Mouse (Mus musculus) CD8-positive naive resting alpha-beta T cell, adult 2 months (primary cell): ENCODE results near the gene Pcsk5.
"Not testable (repeated sequence)": the region's sequence is repeated elsewhere in the genome, so short reads cannot be mapped to it uniquely, and the experiment has no call there.

Experiments used
- DNase-seq, 2 experiments: peaks; one replicate each; pipeline ENCODE4 v3.0.0; 2022; ENCODE audit warnings: low read depth in 2 of 2, low spot score in 2 of 2

The Pcsk5 gene

DNA sequence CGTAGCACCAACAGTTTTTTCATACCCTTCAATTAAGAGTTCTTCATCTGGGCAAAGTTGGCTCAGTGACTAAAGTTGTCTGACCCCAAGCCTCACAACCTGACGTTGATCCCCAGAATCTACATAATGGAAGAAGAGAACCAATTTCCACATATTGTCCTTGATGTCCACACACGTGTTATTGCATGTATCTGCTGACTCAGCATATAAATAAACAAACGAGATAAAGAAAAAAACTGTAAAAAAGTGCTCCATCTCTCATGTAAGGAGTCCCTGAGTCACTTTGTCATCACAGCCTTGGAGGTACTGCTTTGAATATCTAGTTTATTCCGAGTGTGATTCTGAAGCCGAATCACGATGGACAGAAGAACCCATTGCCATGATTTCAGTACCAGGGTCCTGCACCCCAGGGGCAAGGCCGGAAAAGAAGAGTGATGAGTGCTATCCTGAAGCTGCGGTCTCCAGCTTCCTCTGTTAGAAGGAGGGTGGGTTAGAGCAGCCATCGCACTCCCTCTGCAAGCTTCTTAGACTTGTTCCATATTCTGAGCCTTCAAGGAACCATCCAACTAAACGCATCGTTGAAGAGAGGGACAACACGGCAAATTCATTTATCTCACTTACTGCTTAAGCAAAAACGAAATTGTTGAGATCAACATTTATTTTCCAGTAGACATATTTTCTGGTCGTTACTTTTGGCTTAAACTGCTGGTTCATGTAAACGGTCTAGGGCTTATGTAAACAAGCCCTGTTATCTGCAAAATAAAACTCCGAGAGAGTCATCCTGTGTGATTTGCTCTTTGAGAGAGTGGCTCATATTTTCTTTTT, 348.2 kb downstream of the Pcsk5 start:
- no peak for DNase-seq

DNA sequence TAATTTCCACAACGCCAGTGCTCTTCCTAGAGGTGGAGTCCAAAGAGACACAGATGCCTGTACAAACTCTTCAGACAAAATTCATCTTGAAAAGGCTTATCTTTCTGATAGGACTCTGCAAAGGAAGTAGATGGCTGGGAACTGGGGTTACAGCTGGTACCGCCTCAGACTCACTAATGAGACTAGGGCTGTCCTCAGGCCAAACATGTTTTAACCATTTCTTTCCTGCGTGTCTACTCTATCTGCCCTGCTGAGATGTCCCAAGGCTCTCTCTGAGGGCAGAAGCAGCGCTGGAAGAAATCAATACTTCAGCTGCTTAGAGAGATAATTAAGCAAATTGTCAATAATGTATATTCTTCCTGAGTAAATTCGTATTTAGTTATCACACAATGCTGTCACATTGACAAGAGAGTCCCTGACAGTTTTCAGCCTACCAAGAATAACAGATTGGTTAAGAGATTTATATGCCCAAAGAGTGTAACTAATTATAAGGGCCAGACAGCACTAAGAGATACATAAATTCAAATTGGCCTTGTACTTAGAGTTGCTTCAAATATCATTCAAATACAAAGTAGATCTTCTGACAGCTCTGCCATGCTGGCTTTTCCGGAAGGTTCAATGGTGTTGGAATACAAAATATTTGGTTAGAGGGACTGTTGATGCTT, 355.2 kb downstream of the Pcsk5 start:
- no peak for DNase-seq

DNA sequence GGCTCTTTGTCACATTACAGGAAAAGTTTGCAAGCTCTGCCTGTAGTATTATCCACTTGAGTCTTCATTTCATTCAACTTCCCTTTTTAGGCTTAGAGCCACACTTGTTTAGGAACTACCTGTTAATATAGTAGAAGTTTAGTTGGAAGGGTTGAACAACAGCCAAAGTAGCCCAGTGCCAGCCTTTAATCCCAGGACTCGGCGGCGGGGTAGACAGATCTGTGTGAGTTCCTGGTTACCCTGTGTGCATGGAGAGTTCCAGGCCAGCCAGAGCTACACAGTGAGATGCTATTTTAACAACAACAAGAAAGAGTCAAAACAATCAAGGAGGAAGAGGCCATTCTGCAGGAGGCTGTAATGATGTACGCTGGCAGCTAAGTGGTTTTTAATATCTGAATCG, 358.0 kb downstream of the Pcsk5 start:
- DNase-seq = no peak

DNA sequence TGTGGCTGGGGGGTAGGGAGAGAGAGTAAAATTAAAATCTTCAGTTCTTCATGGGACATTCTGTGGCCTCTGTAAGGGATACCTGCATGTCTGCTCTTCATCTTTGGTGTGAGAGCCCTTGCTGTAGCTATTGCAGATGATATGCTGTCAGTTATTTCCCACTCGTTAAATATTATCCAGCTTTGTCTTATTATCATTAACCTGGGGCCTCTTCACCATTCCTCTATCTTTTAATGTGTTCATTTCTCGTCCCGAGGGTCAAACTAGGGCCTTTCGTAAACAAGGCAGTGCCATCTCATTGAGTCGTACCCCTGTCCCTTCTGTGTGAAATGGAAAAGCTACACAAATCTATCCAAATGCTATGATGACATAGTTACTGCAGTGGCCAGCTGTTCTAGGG, 361.4 kb downstream of the Pcsk5 start:
- DNase-seq = no peak

DNA sequence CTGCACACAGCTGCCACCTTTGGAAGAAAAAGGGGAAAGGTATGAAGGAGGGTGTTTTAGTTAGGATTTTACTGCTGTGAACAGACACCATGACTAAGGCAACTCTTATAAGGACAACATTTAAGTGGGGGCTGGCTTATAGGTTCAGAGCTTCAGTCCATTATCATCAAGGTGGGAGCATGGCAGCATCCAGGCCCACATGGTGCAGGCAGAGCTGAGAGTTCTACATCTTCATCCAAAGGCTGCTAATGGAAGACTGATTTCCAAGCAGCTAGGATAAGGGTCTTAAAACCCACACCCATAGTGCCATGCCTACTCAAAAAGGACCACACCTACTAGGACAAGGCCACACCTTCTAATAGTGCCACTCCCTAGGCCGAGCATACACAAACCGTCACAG, 364.3 kb downstream of the Pcsk5 start:
- not testable (repeated sequence) for DNase-seq

DNA sequence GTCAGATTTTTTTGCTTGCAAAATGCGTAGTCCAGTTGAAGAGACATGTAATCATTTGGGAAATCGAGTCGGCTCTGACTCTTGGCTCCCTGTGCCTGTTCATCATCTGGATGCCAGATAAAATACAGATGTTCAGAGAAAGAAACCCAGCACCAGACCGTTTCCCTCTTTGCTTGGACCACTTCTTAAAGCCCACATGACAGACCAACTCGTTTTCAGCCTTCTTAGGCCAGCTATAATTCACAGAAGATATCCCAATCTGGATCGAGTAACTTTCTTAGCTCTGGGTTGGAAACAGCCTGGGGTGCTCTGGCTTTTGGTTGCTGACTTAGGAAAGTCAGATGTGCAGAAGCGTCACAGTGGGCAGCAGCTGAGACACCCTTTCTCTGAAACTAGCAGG, 365.6 kb downstream of the Pcsk5 start:
- DNase-seq = no peak

DNA sequence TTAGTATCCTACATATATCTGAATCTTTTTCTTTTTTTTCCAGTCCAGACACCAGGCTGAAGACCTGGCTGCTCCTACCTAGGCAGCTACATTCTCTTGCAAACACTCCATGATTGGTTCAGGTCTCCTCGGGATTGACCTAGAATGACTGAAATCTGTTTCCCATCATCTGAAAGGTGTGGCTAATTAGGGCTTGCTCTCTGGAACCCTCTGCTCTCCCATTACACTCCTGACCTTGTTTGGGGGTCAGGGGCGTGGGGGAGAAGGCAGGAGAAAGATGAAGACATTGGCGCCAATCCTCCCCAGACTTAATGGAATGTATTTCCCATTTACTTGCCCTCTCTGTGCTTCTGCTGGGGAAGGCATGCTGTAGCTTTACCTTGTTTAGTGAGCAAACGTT, 366.2 kb downstream of the Pcsk5 start:
- DNase-seq = no peak

DNA sequence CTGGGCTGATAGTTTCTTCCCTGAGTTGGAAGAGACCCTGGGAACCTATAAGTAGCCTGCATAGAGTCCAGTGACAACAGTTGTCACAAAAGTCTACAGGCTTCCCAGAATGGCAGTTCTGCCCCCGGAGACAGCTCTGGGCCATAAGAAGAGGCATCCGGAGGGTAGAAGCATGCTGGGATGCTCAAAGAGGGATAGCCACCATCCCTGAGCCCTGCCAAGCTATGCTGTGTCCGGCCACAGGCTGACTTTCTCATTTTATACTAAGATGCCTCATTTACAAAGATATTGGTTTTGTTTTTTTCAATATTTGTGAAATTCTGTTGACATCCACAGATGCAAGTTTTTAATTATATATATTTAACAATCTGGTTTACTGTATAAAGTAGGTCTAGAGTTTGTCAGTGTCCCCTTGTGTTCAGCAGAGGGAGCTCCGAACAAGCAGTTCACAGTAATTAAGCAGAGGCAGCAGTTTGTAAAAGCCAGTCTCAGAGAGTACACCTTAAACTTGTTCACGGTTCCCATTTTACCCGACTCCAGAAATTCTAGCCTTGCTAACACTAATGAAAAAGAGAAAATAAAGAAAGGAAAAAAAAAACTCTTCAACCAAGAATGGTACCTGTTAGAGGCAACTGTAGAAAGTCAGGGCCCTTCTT, 369.7 kb downstream of the Pcsk5 start:
- DNase-seq = no peak

DNA sequence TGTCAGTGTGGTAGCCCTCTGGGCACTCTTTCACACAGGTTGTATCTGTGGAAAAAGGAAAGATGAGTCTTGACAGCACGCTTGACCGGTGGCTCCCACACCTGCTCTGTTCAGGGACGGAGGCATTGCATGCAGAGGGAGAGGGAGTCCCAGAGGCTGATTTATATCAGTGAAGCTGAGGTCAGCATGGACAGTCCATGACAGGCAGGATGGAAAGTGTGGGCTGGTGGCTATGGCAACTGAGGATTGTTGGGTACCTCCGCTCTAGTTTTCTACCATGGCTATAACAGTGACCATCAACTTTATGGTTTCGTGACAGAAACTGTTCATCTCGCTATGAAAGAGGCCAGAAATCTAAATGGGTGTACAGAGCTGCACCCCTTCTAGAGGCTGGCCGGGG, 385.4 kb downstream of the Pcsk5 start:
- DNase-seq = no peak

DNA sequence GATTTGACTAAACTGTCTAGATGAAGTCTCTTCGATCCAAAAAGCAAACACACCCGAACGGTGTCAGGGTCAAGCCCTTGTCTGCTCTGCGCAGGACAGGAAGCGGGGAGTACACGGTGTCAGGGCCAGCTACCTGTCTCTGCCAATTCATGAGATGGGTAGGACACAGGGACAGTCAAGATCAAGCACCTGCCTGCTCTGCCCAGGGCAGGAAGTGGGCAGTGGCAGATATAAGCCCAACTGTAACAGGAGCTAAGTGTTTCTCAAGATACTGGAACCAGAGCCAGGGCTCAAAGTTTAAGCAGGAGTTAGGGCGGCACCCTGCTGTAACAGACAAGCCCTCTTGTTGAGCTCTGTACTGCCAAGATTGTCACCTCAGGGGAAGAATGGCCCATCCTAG, 393.9 kb downstream of the Pcsk5 start:
- DNase-seq = no peak

DNA sequence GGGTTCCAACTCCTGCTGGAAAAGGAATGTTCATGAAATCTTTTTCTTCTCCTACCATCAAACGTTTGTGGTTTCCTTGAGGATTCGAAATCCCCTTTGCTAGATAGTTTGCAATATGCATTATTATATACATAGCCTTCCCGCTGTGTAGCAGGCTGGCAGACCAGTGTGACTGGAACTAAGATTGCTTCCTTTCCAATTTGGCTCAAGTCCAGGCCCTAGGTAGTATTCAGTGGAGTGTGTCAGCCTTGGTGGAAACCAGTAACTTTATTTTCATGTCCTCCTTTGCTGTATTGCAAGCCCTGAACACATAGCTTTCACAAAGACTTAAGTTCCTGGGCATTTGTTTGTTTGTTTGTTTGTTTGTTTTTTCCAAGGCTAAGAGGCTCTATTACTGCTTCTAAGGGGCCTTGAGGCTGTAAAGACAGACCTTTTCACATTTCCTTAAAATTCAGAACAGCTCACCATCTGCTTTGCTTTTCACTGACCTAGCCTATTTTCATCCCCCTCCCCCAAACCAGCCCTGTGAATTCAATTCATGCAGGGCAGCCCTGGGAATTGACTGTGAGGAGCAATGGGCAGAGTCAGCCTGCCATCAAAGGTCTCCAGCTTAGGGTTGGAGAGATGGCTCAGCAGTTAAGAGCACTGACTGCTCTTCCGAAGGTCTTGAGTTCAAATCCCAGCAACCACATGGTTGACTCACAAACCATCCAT, 397.8 kb downstream of the Pcsk5 start:
- DNase-seq = no peak

DNA sequence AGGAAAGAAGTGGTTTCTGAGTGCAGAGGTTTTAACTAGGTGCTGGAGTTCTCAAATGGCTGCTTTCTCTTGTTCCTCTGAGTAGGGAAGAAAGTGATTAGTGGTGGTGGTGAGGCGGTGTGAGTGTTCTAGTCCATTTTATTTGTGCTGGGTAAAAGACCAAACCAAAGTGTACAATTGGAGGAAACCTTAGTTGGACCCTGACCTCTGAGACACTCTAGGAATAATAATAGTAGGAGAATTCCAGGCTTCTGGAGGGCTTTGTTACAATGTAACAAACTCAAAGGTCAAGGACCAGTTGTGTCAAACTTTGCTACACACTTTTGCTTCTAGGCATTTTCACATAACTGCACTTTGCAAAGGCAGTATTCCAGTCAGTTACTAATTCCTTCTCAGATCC, 400.8 kb downstream of the Pcsk5 start:
- DNase-seq = no peak

DNA sequence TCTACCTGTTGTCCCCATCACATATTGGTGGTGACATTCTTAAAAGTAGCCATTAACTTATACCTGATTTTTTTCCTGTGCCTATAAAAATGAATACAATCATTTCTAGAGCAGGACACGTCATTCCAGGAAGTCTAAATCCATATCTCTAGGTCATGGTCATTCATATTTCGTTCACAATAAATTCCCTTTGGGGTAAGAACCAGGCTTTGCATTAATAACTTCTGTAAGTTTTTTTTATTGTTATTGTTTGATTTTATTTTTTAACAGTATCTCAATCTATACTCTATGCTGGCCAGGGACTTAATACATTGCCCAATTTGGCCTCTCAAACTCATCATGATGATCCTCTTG, 408.9 kb downstream of the Pcsk5 start:
- no peak for DNase-seq

DNA sequence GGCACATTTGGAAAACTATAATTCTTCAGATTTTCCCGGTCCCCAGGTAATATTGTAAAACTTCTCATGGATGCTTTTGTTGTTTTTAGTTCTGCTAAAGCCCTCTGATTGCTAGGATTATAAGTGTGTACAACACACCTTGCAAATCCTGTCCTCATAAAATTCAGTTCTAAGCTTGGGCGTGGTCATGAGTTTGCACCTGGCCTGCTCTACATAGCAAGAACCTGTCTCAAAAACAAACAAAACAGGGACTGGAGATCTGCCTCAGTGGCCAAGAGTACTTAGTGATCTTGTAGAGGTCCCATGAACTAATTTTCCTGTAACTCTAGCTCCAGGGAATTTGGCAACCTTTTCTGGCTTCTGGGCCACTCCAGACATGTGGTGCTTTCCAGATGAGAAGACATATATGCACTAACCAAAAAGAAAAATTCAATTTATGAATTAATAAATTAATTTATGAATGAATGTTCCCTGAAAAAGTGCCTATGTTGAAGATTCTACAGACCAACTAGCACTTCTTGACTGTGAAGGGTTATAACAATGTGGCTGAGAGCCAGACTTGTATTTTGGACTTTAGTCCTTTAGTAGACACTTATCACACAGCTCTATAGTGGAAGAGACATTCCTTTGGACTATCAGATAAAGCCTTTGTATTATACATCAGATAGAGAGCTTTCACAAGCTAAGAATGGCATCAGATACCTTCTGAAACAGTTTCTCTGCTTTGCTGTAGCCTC, 409.4 kb downstream of the Pcsk5 start:
- DNase-seq = no peak

DNA sequence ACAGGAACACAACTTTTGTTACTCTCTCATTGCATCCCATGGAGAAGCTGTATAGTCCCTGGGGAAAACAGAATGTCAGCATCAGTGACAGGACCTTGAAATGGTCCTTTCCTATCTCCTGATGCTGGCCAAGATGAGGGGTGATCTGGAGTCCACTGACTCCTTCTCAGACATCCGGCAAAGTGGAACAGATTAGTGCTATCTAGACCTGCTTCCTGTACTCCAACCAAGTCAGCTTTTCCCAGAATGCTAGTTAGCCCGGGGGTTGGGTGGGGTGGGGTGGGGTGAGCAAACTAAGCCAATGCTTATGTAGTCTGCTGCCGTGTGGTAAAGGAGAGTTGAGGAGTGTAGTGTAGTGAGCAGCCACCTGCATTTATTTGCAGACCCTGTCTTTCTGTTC, 414.1 kb downstream of the Pcsk5 start:
- DNase-seq = no peak

DNA sequence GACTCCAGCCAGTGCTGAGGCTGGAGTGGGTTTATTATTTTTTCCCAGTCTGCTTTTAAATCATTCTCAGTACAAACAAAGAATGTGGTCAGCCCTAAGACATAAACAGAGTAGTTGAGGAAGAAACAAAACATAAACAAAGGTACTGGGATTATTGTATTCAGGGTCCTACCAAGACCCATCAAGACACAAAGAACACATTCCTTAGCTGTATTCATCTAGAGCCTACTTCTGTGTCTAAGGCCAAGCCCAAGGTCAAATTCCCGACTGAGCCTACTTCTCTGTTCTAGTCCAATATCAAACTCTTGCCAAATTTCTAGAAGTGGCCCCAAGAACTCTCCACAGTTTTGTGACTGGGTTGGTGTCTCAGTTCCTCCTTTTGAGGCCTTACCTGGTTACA, 419.6 kb downstream of the Pcsk5 start:
- DNase-seq = no peak

DNA sequence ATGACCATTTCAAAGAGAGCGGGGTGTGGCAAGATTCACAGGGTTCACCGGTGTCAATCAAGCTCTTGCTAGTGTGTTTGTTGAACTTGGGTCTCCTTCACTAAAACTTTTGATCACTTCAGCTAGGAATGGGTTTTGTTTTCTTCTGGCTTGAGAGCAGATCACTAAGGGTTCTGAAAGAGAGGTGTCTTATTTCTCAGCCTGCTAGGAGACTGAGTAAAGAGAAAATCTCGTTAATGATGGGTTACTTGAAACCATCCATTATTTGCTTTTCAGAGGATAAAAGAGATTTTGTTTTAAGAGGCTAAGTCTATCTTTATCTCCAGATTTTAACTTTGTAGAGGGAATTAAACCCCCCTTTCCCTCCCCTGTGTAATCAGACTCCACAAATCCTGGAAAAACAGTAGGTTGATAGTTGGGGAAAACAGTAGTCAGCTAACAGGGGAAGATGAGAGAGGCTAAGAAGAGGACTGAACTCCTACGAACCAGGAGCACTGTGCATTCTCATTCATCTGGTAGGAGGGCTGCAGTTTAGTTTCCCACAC, 424.4 kb downstream of the Pcsk5 start:
- no peak for DNase-seq

DNA sequence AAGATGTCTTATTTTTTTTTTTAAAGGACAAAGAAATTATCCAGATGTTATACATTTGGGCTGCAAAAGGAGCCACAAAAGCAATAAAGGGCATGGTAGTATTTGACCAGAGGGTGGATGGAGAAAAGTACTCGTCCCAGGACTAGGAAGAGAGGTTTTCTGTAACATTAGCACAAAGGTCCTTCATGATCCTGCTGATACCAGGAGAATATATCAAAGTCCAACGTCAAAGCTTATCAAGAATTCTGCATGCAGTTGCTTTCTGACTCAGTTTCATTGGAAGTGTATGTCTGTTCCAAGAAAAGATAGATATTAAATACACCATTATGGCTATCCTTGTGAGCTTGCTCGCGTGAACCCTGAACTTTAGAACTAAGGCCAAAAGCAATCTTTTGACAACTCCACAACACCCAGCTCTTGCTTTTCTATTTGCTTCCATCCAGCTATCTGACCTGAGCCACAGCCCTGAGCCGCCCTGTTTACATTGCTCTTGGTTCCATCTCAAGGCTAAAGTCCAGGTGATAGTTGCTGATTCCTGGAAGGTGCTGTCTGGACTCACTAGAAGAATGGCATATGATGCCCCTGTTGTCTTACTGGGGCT, 426.9 kb downstream of the Pcsk5 start:
- DNase-seq = no peak

DNA sequence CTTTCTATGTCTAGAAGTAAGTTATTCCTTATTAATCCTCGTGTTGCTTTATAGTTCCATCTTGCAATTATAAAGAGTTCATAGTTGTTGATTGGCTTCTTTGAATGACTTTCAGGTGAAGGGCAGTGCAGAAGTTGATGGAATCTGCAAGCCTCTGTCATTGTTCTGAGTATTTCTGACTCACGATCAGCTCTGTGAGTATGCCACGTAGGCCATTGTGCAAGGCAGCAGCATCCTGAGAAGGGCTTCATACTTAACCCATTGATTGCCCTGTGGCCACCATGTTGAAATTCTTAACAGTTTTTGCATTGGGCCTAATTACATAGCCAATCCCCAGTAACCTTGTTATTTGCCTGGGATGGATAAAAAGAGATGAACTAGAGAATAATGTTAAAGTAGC, 428.1 kb downstream of the Pcsk5 start:
- no peak for DNase-seq

DNA sequence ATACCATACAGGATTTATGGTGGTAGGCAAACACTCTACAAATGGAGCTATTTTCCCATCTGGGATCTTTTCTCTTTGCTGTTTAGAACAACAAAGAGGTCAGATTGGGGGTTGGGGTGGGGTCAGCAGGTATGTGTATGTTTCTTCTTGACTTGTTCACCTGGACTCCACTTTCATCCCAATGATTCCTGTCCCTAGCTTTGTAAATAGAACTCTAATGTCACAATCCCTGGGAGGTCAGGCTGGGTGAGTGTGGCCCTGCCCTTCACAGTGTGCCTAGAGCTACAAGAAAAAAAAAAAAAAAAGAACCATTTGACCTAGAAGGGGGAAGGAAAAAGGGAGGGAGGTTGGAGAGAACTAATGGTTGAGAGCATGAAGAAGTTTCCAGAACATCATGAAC, 428.8 kb downstream of the Pcsk5 start:
- DNase-seq = no peak
